29 mouse cellular contexts compared by ENCODE assay signal in genomic region chr7:115251591-115252369, GRCm38 (mm10).
DNase-seq lines count a peak whose midpoint lies in the region; ATAC-seq and TF ChIP-seq lines count a peak whose summit lies in the region.
"Had no signal": no experiment of that assay in that cellular context is flagged by ENCODE, and none has a peak within 500 bp of the region (broad histone marks: within the 10 kb centered on the region; RNA-seq: fewer than 3 reads in every experiment).

No protein-coding gene starts in this region.

- H3K4me2 ChIP-seq in kidney, embryonic 14.5 days (replicated peaks; ENCODE audit: low read depth, low read length): no peak overlapping the region
- no peak overlapping the region for H3K4me2 ChIP-seq in lung, postnatal 0 days (replicated peaks; ENCODE audit: low read depth, low read length)
- H3K4me2 ChIP-seq in limb, embryonic 12.5 days: no peak overlapping the region
- H3K4me2 ChIP-seq in hindbrain, embryonic 12.5 days (replicated peaks): no peak overlapping the region
- H3K4me2 ChIP-seq: lung, embryonic 14.5 days; neural tube, embryonic 12.5 days had no signal

- H3K27me3 ChIP-seq in kidney, embryonic 14.5 days (ENCODE audit: control insufficient read depth, insufficient read depth, low read length): no peaks in the 10 kb centered on the region
- no peaks in the 10 kb centered on the region for H3K27me3 ChIP-seq in lung, postnatal 0 days (replicated peaks; ENCODE audit: insufficient read depth, low read length)
- H3K27me3 ChIP-seq in limb, embryonic 12.5 days: no peaks in the 10 kb centered on the region
- H3K27me3 ChIP-seq in hindbrain, embryonic 12.5 days: no peaks in the 10 kb centered on the region
- H3K27me3 ChIP-seq: neural tube, embryonic 12.5 days had no signal

- WGBS in kidney, embryonic 14.5 days: 96% methylated on average over 2 of the region's 2 CpGs
- 86% methylated on average over 2 of the region's 2 CpGs for WGBS in lung, postnatal 0 days
- 94% methylated on average over 2 of the region's 2 CpGs for WGBS in limb, embryonic 12.5 days
- WGBS in hindbrain, embryonic 12.5 days: 86% methylated on average over 2 of the region's 2 CpGs

- peak overlapping the region; percentile 30; the same call in 1 of the 2 replicates for H3K27ac ChIP-seq in kidney, embryonic 14.5 days (ENCODE audit: low read depth, low read length)
- H3K27ac ChIP-seq in lung, postnatal 0 days (ENCODE audit: low read length): no peak overlapping the region
- peak overlapping the region; percentile 83 for H3K27ac ChIP-seq in limb, embryonic 12.5 days
- H3K27ac ChIP-seq in hindbrain, embryonic 12.5 days: no peak overlapping the region
- H3K27ac ChIP-seq: heart, adult 2 months; hindbrain, embryonic 10.5 days; liver, embryonic 14.5 days; macrophage; midbrain, embryonic 10.5 days; neural tube, embryonic 12.5 days had no signal

- no peaks in the 10 kb centered on the region for H3K36me3 ChIP-seq in kidney, embryonic 14.5 days (ENCODE audit: control insufficient read depth, insufficient read depth, low read length)
- H3K36me3 ChIP-seq in lung, postnatal 0 days (ENCODE audit: insufficient read depth, low read length): no peaks in the 10 kb centered on the region
- H3K36me3 ChIP-seq in limb, embryonic 12.5 days: no peaks in the 10 kb centered on the region
- no peaks in the 10 kb centered on the region for H3K36me3 ChIP-seq in hindbrain, embryonic 12.5 days
- H3K36me3 ChIP-seq: hindbrain, embryonic 10.5 days; midbrain, embryonic 10.5 days; neural tube, embryonic 12.5 days had no signal

- no peaks in the 10 kb centered on the region for H3K9me3 ChIP-seq in kidney, embryonic 14.5 days (ENCODE audit: control insufficient read depth, low read length)
- no peaks in the 10 kb centered on the region for H3K9me3 ChIP-seq in lung, postnatal 0 days (ENCODE audit: low read length)
- H3K9me3 ChIP-seq in limb, embryonic 12.5 days: no peaks in the 10 kb centered on the region
- no peaks in the 10 kb centered on the region for H3K9me3 ChIP-seq in hindbrain, embryonic 12.5 days (replicated peaks)
- H3K9me3 ChIP-seq: hindbrain, embryonic 10.5 days; midbrain, embryonic 10.5 days; neural tube, embryonic 12.5 days had no signal

- no peak overlapping the region for H3K9ac ChIP-seq in kidney, embryonic 14.5 days (ENCODE audit: low read depth, low read length)
- H3K9ac ChIP-seq in lung, postnatal 0 days (replicated peaks; ENCODE audit: low read depth): no peak overlapping the region
- no peak overlapping the region for H3K9ac ChIP-seq in limb, embryonic 12.5 days (replicated peaks)
- H3K9ac ChIP-seq in hindbrain, embryonic 12.5 days: no peak overlapping the region
- H3K9ac ChIP-seq: liver, embryonic 14.5 days; lung, embryonic 14.5 days; neural tube, embryonic 12.5 days had no signal

- ATAC-seq in kidney, embryonic 14.5 days (ENCODE audit: low FRiP score, low TSS enrichment): 0 out of 2 replicates have a peak, but pooled peaks have one; percentile 10
- no peak for ATAC-seq in lung, postnatal 0 days
- no peak for ATAC-seq in limb, embryonic 12.5 days (ENCODE audit: insufficient number of reproducible peaks, insufficient read depth, low FRiP score, low TSS enrichment, low read depth)
- peak; percentile 97 for ATAC-seq in megakaryocyte progenitor cell, adult 5-6 weeks (replicated peaks; ENCODE audit: poor library complexity)
- no peak for ATAC-seq in hindbrain, embryonic 12.5 days (ENCODE audit: low FRiP score)
- ATAC-seq: forebrain, embryonic 14.5 days; hindbrain, embryonic 16.5 days had no signal

- H3K4me3 ChIP-seq in kidney, embryonic 14.5 days (ENCODE audit: low read length): no peak overlapping the region
- H3K4me3 ChIP-seq in lung, postnatal 0 days (ENCODE audit: low read depth, low read length): no peak overlapping the region
- H3K4me3 ChIP-seq in limb, embryonic 12.5 days (replicated peaks): no peak overlapping the region
- H3K4me3 ChIP-seq in hindbrain, embryonic 12.5 days: no peak overlapping the region
- H3K4me3 ChIP-seq: heart, adult 2 months; hindbrain, embryonic 10.5 days; midbrain, embryonic 10.5 days; myocyte; neural tube, embryonic 12.5 days had no signal

- no peaks in the 10 kb centered on the region for H3K4me1 ChIP-seq in kidney, embryonic 14.5 days (ENCODE audit: control insufficient read depth, insufficient read depth, low read length)
- H3K4me1 ChIP-seq in lung, postnatal 0 days (ENCODE audit: insufficient read depth, low read depth, low read length): no peaks in the 10 kb centered on the region
- H3K4me1 ChIP-seq in limb, embryonic 12.5 days (replicated peaks): peaks cover 13% of the 10 kb centered on the region
- H3K4me1 ChIP-seq in hindbrain, embryonic 12.5 days: no peaks in the 10 kb centered on the region
- H3K4me1 ChIP-seq: midbrain, embryonic 10.5 days; neural tube, embryonic 12.5 days had no signal

- no peak for TF ChIP-seq CTCF in lung, postnatal 0 days (IDR thresholded peaks at IDR 0.05)

- no peak for DNase-seq in kidney, adult 11 months
- peak; percentile 17 for DNase-seq in lung, postnatal 36 days
- no peak for DNase-seq in lung, postnatal 0 days (ENCODE audit: low spot score)
- no peak for DNase-seq in left cerebral cortex, adult 9 months (ENCODE audit: low spot score in 2 of 2)
- DNase-seq: adrenal gland, postnatal 14 days; cerebellum, adult 11-12 months; cerebellum, postnatal 10 days; gastrocnemius, postnatal 25 days; heart, adult 2 months; heart, postnatal 14 days; kidney, adult 9 months; layer of hippocampus, adult 9-11 months; liver; lung, embryonic 14.5 days; right cerebral cortex, adult 18-20 months; spleen, adult 18-20 months; thymus, postnatal 14 days had no signal

- TF ChIP-seq EP300 in lung, postnatal 0 days (IDR thresholded peaks at IDR 0.05): no peak

Comparison
In these comparisons a context has a peak if more than half of its experiments do, and no peak if none do; other contexts are left out.
1. ATAC-seq: peak in kidney, embryonic 14.5 days (single experiment) and megakaryocyte progenitor cell, adult 5-6 weeks (single experiment); none in lung, postnatal 0 days (single experiment), limb, embryonic 12.5 days (single experiment) and hindbrain, embryonic 12.5 days (single experiment).
2. H3K27ac ChIP-seq: peak in kidney, embryonic 14.5 days (single experiment) and limb, embryonic 12.5 days (single experiment); none in lung, postnatal 0 days (single experiment) and hindbrain, embryonic 12.5 days (single experiment).